Mouse (Mus musculus) embryonic facial prominence, embryonic 13.5 days (tissue): Measurements from ENCODE around the gene Lrfn4. TPM values are rescaled to one million over a fixed set of nuclear protein-coding genes. Genes with fewer than 3 reads are reported as not detected.

Experiments used
- ATAC-seq: fragments of 200-750 bp; cut with Nextera tagmentation; 2 replicates; pipeline ENCODE4 v1.8.0; 2017; ENCODE audit warnings: low read depth; ENCODE audit not compliant: insufficient number of reproducible peaks, insufficient read depth, low FRiP score, low TSS enrichment
- H3K27ac ChIP-seq: fragments of 300-500 bp; sonication (generic); 2 replicates; pipeline ENCODE4 v1.5.1; 2015; ENCODE audit warnings: moderate library complexity, mild to moderate bottlenecking, inconsistent platforms
- H3K27me3 ChIP-seq: fragments of 300-500 bp; sonication (generic); 2 replicates; pipeline ENCODE4 v1.6.1; 2015; ENCODE audit warnings: mild to moderate bottlenecking, inconsistent platforms
- H3K36me3 ChIP-seq: fragments of 300-500 bp; sonication (generic); 2 replicates; pipeline ENCODE4 v1.6.1; 2015; ENCODE audit warnings: mild to moderate bottlenecking, inconsistent platforms
- H3K4me1 ChIP-seq: fragments of 300-500 bp; sonication (generic); 2 replicates; pipeline ENCODE4 v1.6.1; 2015; ENCODE audit warnings: inconsistent platforms
- H3K4me2 ChIP-seq: fragments of 300-500 bp; sonication (generic); 2 replicates; pipeline ENCODE4 v1.6.1; 2015; ENCODE audit warnings: moderate library complexity, mild to moderate bottlenecking, inconsistent platforms
- H3K4me3 ChIP-seq: fragments of 300-500 bp; sonication (generic); 2 replicates; pipeline ENCODE4 v1.5.1; 2015; ENCODE audit warnings: mild to moderate bottlenecking, inconsistent platforms
- H3K9ac ChIP-seq: fragments of 300-500 bp; sonication (generic); 2 replicates; pipeline ENCODE4 v1.6.1; 2015; ENCODE audit warnings: mild to moderate bottlenecking, inconsistent platforms
- H3K9me3 ChIP-seq: fragments of 300-500 bp; sonication (generic); 2 replicates; pipeline ENCODE4 v1.6.1; 2016; ENCODE audit warnings: inconsistent platforms
- WGBS: fragments of 180-500 bp; shearing (Covaris S2); methylation state at CpG from one replicate; pipeline ENCODE4 v1.1.7; 2015; ENCODE audit warnings: mixed read lengths; 5-methylcytosine and 5-hydroxymethylcytosine counted together
- polyA plus RNA-seq: library from polyadenylated mRNA; unstranded; fragments of >200 nt; fragmentation: Nextera tagmentation; extraction: Ambion mirVana; gene quantifications from 2 replicates; pipeline ENCODE4 v1.2.1, GENCODE M21; 2015

Gene Lrfn4
- polyA plus RNA-seq, 1 experiment from 2014 or later, result 9.9 TPM

- Histone ChIP-seq H3K9ac (no peak overlapping the region), H3K4me3 (no peak overlapping the region), H3K36me3 (no peaks in the 10 kb centered on the region), H3K4me1 (no peaks in the 10 kb centered on the region), H3K27ac (no peak overlapping the region), H3K9me3 (no peaks in the 10 kb centered on the region), H3K27me3 (no peaks in the 10 kb centered on the region), H3K4me2 (no peak overlapping the region)
- no peak for ATAC-seq
- 79% methylated on average over 5 of the region's 5 CpGs for WGBS
These were observed 36.2 kb downstream of the Lrfn4 start for GRCm38 (mm10) chr19:4579296-4579695.

- Histone ChIP-seq H3K4me3 (no peak overlapping the region), H3K27ac (no peak overlapping the region), H3K9me3 (no peaks in the 10 kb centered on the region), H3K36me3 (no peaks in the 10 kb centered on the region), H3K9ac (no peak overlapping the region), H3K27me3 (no peaks in the 10 kb centered on the region), H3K4me1 (no peaks in the 10 kb centered on the region), H3K4me2 (no peak overlapping the region)
- WGBS, result 53% methylated on average over 2 of the region's 2 CpGs
- ATAC-seq, result no peak
These were observed 36.7 kb downstream of the Lrfn4 start for GRCm38 (mm10) chr19:4578799-4579198.

GRCm38 (mm10) chr19:4573241-4573640 is 42.2 kb downstream of the Lrfn4 start:
- Histone ChIP-seq H3K4me3 (no peak overlapping the region), H3K27me3 (no peaks in the 10 kb centered on the region), H3K4me2 (no peak overlapping the region), H3K9me3 (no peaks in the 10 kb centered on the region), H3K4me1 (no peaks in the 10 kb centered on the region), H3K36me3 (no peaks in the 10 kb centered on the region), H3K27ac (no peak overlapping the region), H3K9ac (no peak overlapping the region)
- no peak for ATAC-seq
- 82% methylated on average over 1 of the region's 1 CpGs for WGBS

GRCm38 (mm10) chr19:4572467-4572866 is 43.0 kb downstream of the Lrfn4 start:
- no peak overlapping the region for H3K4me3 ChIP-seq
- H3K4me2 ChIP-seq, result no peak overlapping the region
- H3K27me3 ChIP-seq, result no peaks in the 10 kb centered on the region
- no peak overlapping the region for H3K9ac ChIP-seq
- no peaks in the 10 kb centered on the region for H3K9me3 ChIP-seq
- ATAC-seq, result no peak
- no peaks in the 10 kb centered on the region for H3K4me1 ChIP-seq
- H3K36me3 ChIP-seq, result no peaks in the 10 kb centered on the region
- H3K27ac ChIP-seq, result no peak overlapping the region
- WGBS, result 78% methylated on average over 8 of the region's 8 CpGs

GRCm38 (mm10) chr19:4572061-4572460 is 43.4 kb downstream of the Lrfn4 start:
- H3K36me3 ChIP-seq, result no peaks in the 10 kb centered on the region
- H3K9me3 ChIP-seq, result no peaks in the 10 kb centered on the region
- no peak overlapping the region for H3K4me2 ChIP-seq
- 84% methylated on average over 4 of the region's 4 CpGs for WGBS
- no peak overlapping the region for H3K4me3 ChIP-seq
- H3K9ac ChIP-seq, result no peak overlapping the region
- H3K27ac ChIP-seq, result no peak overlapping the region
- no peaks in the 10 kb centered on the region for H3K4me1 ChIP-seq
- ATAC-seq, result no peak
- no peaks in the 10 kb centered on the region for H3K27me3 ChIP-seq

GRCm38 (mm10) chr19:4571658-4572057 is 43.8 kb downstream of the Lrfn4 start:
- H3K9ac ChIP-seq, result no peak overlapping the region
- WGBS, result 81% methylated on average over 1 of the region's 1 CpGs

GRCm38 (mm10) chr19:4570815-4571214 is 44.7 kb downstream of the Lrfn4 start:
- no peaks in the 10 kb centered on the region for H3K27me3 ChIP-seq
- H3K36me3 ChIP-seq, result no peaks in the 10 kb centered on the region
- no peaks in the 10 kb centered on the region for H3K4me1 ChIP-seq
- ATAC-seq, result no peak
- WGBS, result 89% methylated on average over 6 of the region's 6 CpGs
- no peaks in the 10 kb centered on the region for H3K9me3 ChIP-seq
- no peak overlapping the region for H3K4me2 ChIP-seq
- no peak overlapping the region for H3K27ac ChIP-seq
- H3K4me3 ChIP-seq, result no peak overlapping the region
- H3K9ac ChIP-seq, result no peak overlapping the region

More at GRCm38 (mm10) chr19:4571658-4572057, 43.8 kb downstream of the Lrfn4 start:
- H3K36me3 ChIP-seq, result no peaks in the 10 kb centered on the region
- no peak overlapping the region for H3K4me2 ChIP-seq
- no peak overlapping the region for H3K27ac ChIP-seq
- H3K4me1 ChIP-seq, result no peaks in the 10 kb centered on the region
- no peak overlapping the region for H3K4me3 ChIP-seq
- H3K9me3 ChIP-seq, result no peaks in the 10 kb centered on the region
- H3K27me3 ChIP-seq, result no peaks in the 10 kb centered on the region
- ATAC-seq, result no peak

- ATAC-seq, result no peak
- Histone ChIP-seq H3K4me2 (no peak overlapping the region), H3K36me3 (no peaks in the 10 kb centered on the region), H3K9me3 (no peaks in the 10 kb centered on the region), H3K27ac (no peak overlapping the region), H3K27me3 (no peaks in the 10 kb centered on the region), H3K4me3 (no peak overlapping the region), H3K4me1 (no peaks in the 10 kb centered on the region), H3K9ac (no peak overlapping the region)
- WGBS, result 78% methylated on average over 11 of the region's 11 CpGs
These were observed 45.2 kb downstream of the Lrfn4 start for GRCm38 (mm10) chr19:4570237-4570613.

- 79% methylated on average over 17 of the region's 17 CpGs for WGBS
- no peak overlapping the region for H3K4me3 ChIP-seq
These were observed 45.9 kb downstream of the Lrfn4 start for GRCm38 (mm10) chr19:4569356-4570236.

GRCm38 (mm10) chr19:4568832-4569231 is 46.6 kb downstream of the Lrfn4 start:
- H3K9me3 ChIP-seq, result no peaks in the 10 kb centered on the region
- 80% methylated on average over 4 of the region's 4 CpGs for WGBS
- H3K4me1 ChIP-seq, result no peaks in the 10 kb centered on the region
- no peak overlapping the region for H3K4me2 ChIP-seq
- no peak overlapping the region for H3K4me3 ChIP-seq
- ATAC-seq, result no peak
- no peaks in the 10 kb centered on the region for H3K27me3 ChIP-seq
- H3K36me3 ChIP-seq, result no peaks in the 10 kb centered on the region
- no peak overlapping the region for H3K9ac ChIP-seq
- H3K27ac ChIP-seq, result no peak overlapping the region

More at GRCm38 (mm10) chr19:4569356-4570236, 45.9 kb downstream of the Lrfn4 start:
- Histone ChIP-seq H3K9me3 (no peaks in the 10 kb centered on the region), H3K4me1 (no peaks in the 10 kb centered on the region), H3K27me3 (no peaks in the 10 kb centered on the region), H3K4me2 (no peak overlapping the region), H3K36me3 (no peaks in the 10 kb centered on the region), H3K27ac (no peak overlapping the region), H3K9ac (no peak overlapping the region)
- no peak for ATAC-seq

GRCm38 (mm10) chr19:4567665-4568064 is 47.8 kb downstream of the Lrfn4 start:
- no peaks in the 10 kb centered on the region for H3K4me1 ChIP-seq
- H3K4me2 ChIP-seq, result no peak overlapping the region
- no peaks in the 10 kb centered on the region for H3K27me3 ChIP-seq
- H3K4me3 ChIP-seq, result no peak overlapping the region
- ATAC-seq, result no peak
- WGBS, result 62% methylated on average over 2 of the region's 2 CpGs
- H3K9me3 ChIP-seq, result no peaks in the 10 kb centered on the region
- no peak overlapping the region for H3K27ac ChIP-seq
- H3K36me3 ChIP-seq, result no peaks in the 10 kb centered on the region
- no peak overlapping the region for H3K9ac ChIP-seq

GRCm38 (mm10) chr19:4566880-4567279 is 48.6 kb downstream of the Lrfn4 start:
- 81% methylated on average over 2 of the region's 2 CpGs for WGBS
- Histone ChIP-seq H3K36me3 (no peaks in the 10 kb centered on the region), H3K9me3 (no peaks in the 10 kb centered on the region), H3K9ac (no peak overlapping the region), H3K4me2 (no peak overlapping the region), H3K27ac (no peak overlapping the region), H3K27me3 (no peaks in the 10 kb centered on the region), H3K4me1 (no peaks in the 10 kb centered on the region), H3K4me3 (no peak overlapping the region)
- no peak for ATAC-seq
